Mouse (Mus musculus): ENCODE data around the gene Gsk3a.
A peak's percentile ranks its signal among the peaks of the same experiment; 100 is the strongest.

Gsk3a gene

DNA sequence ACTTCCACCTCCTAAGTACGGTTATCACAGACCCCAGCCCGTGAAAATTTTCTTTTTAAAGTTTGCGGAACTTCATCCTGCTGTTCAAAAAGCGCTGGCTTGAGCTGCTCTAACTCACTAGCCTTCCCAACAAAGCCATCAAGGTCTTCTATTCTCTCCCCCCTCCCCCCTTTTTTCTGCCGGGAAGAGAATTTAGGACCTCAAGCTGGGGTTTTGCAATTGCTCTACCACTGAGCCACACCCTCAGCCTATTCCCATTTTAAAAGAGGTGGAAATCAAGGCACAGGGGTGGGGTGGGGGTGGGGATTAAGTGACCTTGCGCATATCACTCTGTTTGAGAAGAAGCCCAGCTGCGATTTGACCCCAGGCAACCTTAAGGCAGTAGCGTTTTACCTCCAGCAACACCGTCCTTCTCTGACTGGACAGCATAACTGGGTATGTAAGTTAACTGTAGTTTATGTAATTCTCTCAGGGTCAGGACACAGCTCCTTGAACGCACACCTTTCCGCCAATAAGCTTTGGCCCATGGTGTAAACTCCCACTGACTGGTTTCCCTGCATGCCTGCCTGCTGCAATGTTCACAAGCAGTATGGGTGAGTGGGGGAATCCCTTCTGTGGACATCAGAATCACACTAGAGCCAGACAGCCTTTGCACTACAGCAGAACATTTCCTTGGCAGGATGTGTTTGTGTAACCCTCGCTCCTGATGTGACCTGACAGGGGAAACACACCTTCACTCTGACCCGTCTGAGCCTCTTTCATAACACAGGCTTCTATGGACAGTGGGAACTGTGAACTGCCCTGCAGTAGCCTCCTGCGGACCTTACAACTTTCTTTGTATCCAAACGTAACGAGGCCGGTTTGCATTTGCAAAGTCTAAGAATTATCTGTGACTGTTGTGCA lies 26.6 kb upstream of the Gsk3a start:
- no peak for TF ChIP-seq POU5F1 (IDR thresholded peaks at IDR 0.05; ENCODE audit: borderline replicate concordance, low read length)
- TF ChIP-seq NANOG (IDR thresholded peaks at IDR 0.05; ENCODE audit: borderline replicate concordance, low read length) = peak; percentile 68; the same call in 1 of the 2 replicates
- Histone ChIP-seq H3K9me3 (ENCODE audit: low read length) (no peaks in the 10 kb centered on the region), H3K4me3 (replicated peaks; ENCODE audit: low read length) (peak overlapping the region; percentile 48), H3K36me3 (ENCODE audit: insufficient read depth, low read length) (no peaks in the 10 kb centered on the region), H3K4me1 (replicated peaks; ENCODE audit: low read depth, low read length) (peaks cover 61% of the 10 kb centered on the region), H3K27me3 (ENCODE audit: insufficient read depth, low read length) (no peaks in the 10 kb centered on the region)

DNA sequence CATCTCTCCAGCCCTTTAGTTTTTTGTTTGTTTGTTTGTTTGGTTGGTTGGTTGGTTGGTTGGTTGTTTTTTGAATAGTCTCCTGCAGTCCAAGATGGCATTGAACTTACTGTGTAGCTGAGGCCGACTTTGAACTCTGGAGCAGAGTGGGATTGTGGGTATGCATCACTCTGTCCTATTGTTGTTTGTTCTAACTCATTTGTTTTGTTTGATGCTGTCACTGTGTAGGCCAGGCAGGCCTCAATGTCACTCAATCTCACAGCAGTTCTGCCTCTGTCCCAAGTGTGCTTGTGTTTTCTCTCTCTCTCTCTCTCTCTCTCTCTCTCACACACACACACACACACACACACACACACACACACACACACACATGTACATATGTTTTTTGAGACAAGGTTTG lies 24.2 kb upstream of the Gsk3a start:
- H3K27me3 ChIP-seq (ENCODE audit: insufficient read depth, low read length) = no peaks in the 10 kb centered on the region
- H3K9me3 ChIP-seq (ENCODE audit: low read length) = no peaks in the 10 kb centered on the region

DNA sequence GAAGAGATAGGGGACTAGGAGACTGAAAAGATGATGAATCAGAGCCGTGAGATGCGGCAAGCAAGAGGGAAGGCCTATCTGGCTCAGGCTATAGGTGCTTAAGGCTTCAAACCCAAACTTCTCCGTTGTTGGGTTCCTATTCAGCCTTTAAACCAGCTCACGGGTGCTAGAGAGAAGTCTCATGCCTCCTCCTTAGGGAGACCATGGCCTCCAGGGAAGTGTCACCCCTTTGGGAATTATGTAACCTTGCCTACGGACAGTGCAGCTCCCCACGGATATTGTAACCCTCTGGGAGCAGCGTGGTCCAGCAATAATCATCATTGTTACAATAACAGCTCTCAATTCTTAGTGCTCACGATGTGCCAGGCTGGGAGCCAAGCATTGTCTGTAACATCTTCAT lies 14.2 kb upstream of the Gsk3a start:
- Histone ChIP-seq H3K9me3 (ENCODE audit: low read length) (no peaks in the 10 kb centered on the region), H3K27me3 (ENCODE audit: insufficient read depth, low read length) (no peaks in the 10 kb centered on the region), H3K36me3 (ENCODE audit: insufficient read depth, low read length) (peaks cover 18% of the 10 kb centered on the region), H3K4me3 (replicated peaks; ENCODE audit: low read length) (peak overlapping the region; percentile 98), H3K4me1 (replicated peaks; ENCODE audit: low read depth, low read length) (peaks cover 55% of the 10 kb centered on the region)
- TF ChIP-seq NANOG (IDR thresholded peaks at IDR 0.05; ENCODE audit: borderline replicate concordance, low read length) = no peak
- no peak for TF ChIP-seq CTCF (conservative IDR thresholded peaks at IDR 0.05; ENCODE audit: low read length)
- no peak for TF ChIP-seq POU5F1 (IDR thresholded peaks at IDR 0.05; ENCODE audit: borderline replicate concordance, low read length)

More for the DNA sequence above, 24.2 kb upstream of the Gsk3a start:
- Histone ChIP-seq H3K36me3 (ENCODE audit: insufficient read depth, low read length) (no peaks in the 10 kb centered on the region), H3K4me3 (replicated peaks; ENCODE audit: low read length) (no peak overlapping the region), H3K4me1 (replicated peaks; ENCODE audit: low read depth, low read length) (peaks cover 49% of the 10 kb centered on the region)
- TF ChIP-seq CTCF (conservative IDR thresholded peaks at IDR 0.05; ENCODE audit: low read length) (no peak), POU5F1 (IDR thresholded peaks at IDR 0.05; ENCODE audit: borderline replicate concordance, low read length) (no peak)

DNA sequence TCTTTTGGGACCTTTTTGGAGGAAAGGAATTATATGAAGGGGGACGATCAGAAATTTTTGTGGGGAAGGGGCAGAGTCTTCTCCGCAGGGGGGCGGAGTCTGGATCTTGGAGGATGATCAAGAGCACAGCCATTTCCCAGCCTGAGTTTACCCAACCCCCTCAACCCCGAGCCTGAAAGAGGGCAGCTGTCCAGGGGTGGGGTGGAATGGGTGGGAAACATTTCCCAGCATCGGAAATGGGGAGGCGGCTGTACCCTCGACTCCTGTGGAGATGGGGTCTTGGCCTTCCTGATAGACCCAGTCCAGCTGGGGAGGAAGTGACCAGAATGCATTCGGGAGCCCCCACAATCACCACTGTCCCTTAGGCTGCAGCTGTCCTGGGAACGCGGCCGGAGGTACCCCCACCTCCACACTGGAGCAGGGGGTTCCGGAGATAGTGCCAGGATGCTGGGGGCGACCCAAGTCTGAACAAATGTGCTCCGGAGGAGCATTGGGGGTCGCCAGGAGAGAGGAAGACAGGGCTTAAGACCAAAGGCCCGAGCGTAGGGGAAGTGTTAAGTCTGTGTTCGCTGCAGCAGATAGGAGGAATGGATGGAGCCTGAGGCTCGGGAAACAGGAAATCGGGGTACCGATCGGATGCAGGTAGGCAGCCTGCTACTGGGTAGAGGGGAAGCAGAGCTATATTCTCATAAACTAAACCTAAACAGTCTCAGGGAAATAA lies 13.6 kb upstream of the Gsk3a start:
- Histone ChIP-seq H3K27me3 (ENCODE audit: insufficient read depth, low read length) (no peaks in the 10 kb centered on the region), H3K9me3 (ENCODE audit: low read length) (no peaks in the 10 kb centered on the region), H3K4me3 (replicated peaks; ENCODE audit: low read length) (peak overlapping the region; percentile 98), H3K4me1 (replicated peaks; ENCODE audit: low read depth, low read length) (peaks cover 61% of the 10 kb centered on the region), H3K36me3 (ENCODE audit: insufficient read depth, low read length) (peaks cover 24% of the 10 kb centered on the region)
- TF ChIP-seq POU5F1 (IDR thresholded peaks at IDR 0.05; ENCODE audit: borderline replicate concordance, low read length) (no peak), CTCF (conservative IDR thresholded peaks at IDR 0.05; ENCODE audit: low read length) (no peak), NANOG (IDR thresholded peaks at IDR 0.05; ENCODE audit: borderline replicate concordance, low read length) (no peak)

DNA sequence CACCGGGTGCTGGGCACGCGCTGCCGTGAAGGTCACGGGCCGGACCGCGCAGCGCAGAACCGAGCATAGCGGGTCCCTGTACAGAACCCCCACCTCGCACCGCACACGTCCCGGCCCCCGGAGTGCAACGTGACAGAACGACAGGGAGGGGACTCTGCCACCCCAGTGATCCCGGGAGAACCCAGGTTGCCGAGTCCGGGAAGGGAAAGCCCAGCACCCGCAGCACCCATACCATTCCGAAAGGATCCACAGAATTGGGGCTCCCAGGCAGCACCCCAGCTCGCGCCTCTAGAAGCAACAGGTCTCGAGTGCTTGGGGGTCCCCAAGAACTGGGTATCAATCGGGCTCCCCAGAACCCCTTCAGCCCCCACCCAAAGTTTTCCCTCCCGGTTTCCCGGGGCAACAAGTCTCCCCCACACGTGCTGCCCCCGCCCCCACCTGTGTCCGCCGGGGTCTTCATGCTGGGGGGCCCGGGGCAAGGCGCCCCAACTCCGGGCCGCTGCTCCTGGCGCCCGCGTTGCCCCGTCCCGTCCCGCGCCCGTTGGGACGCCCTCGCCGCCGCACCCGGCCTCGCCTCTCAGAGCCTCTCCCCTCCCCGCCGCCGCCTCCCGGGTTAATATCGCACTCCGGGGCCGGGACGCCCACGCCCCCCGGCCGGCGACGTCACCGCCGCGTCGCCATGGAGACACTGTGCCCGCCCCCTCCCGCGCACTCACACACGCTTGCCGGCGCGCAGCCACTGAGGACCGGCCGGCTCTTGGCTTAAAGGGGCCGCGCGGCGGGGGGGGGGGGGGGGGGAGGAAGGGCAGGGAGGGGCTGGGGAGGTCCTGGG lies 12.7 kb upstream of the Gsk3a start, which contains the start of gene Erf:
TSS of gene Erf (minus strand) at position 621 of the 832 bp plus-strand sequence.
- no peaks in the 10 kb centered on the region for H3K27me3 ChIP-seq (ENCODE audit: insufficient read depth, low read length)
- TF ChIP-seq NANOG (IDR thresholded peaks at IDR 0.05; ENCODE audit: borderline replicate concordance, low read length) (no peak), CTCF (conservative IDR thresholded peaks at IDR 0.05; ENCODE audit: low read length) (no peak), POU5F1 (IDR thresholded peaks at IDR 0.05; ENCODE audit: borderline replicate concordance, low read length) (no peak)

DNA sequence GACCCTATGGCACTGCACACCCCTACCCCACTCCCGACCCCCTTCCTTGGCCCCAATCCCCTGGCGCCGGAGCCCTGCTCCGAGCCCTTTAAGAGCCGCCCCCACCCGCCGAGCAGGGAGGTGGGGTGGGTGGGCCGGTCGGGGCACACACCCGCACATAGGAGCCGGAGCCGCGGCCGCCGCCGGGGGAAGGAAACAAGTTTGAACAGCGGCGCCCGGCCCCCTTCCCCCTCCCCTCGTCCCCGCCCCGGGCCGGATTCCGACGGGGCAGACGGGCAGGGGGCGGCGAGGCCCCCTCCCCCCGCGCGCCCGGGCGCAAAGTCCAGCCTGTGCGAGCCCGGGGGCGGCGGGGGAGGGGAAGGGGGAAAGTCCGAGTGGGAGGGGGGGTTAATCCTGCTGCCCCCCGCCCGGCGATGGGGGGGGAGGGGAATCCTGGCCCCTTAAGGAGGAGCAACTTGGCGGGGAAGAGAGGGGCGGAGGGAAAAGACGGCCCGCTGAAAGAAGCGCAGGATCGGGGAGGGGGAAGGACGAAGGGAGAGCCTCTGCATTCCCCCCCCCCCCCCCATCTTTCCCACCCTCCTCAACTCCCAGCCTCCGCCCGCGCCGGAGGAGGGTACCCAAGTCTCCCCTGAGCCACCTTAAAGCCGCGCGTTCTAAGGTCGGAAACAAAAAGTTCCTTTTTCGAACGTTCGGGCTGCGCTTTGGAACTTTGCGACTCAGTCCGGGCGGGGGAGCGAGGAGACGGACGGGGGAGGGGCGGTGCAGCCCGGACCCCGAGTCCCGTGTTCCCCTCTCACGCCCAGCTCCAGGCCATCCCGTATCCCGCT lies 11.9 kb upstream of the Gsk3a start:
- H3K4me3 ChIP-seq (replicated peaks; ENCODE audit: low read length) = peak overlapping the region; percentile 98
- no peaks in the 10 kb centered on the region for H3K9me3 ChIP-seq (ENCODE audit: low read length)
- H3K4me1 ChIP-seq (replicated peaks; ENCODE audit: low read depth, low read length) = peaks cover 69% of the 10 kb centered on the region
- TF ChIP-seq NANOG (IDR thresholded peaks at IDR 0.05; ENCODE audit: borderline replicate concordance, low read length) (no peak), POU5F1 (IDR thresholded peaks at IDR 0.05; ENCODE audit: borderline replicate concordance, low read length) (no peak), CTCF (conservative IDR thresholded peaks at IDR 0.05; ENCODE audit: low read length) (no peak)
- no peaks in the 10 kb centered on the region for H3K27me3 ChIP-seq (ENCODE audit: insufficient read depth, low read length)
- H3K36me3 ChIP-seq (ENCODE audit: insufficient read depth, low read length) = peaks cover 41% of the 10 kb centered on the region

More for the DNA sequence above, 12.7 kb upstream of the Gsk3a start, which contains the start of gene Erf:
- H3K4me1 ChIP-seq (replicated peaks; ENCODE audit: low read depth, low read length) = peaks cover 68% of the 10 kb centered on the region
- H3K36me3 ChIP-seq (ENCODE audit: insufficient read depth, low read length) = peaks cover 33% of the 10 kb centered on the region
- H3K9me3 ChIP-seq (ENCODE audit: low read length) = no peaks in the 10 kb centered on the region
- peak within 1 kb of the TSS; percentile 98 for H3K4me3 ChIP-seq (replicated peaks; ENCODE audit: low read length)

DNA sequence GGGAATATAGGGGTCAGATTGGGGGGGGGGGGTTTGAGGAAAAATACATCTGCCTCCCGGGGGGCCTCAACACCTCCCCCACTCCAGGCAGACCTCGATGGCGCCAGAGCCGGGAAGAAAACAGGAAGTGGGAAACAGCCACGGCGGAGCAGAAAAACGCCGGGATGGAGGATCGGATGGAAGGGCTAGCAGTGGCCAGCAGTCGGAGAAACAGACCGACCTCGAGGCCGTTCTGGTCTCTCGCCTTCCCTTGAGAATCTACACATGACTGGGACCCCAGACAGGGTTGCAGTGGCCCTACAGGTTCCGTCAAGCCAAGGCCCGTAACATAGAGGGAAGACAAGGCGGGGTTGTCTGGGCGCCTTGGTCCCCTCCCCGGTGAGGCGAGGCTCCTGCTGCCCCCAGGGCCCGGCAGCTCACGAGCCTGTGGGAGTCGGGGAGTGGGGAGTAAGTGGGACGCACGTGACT lies 11.2 kb upstream of the Gsk3a start:
- peaks cover 45% of the 10 kb centered on the region for H3K36me3 ChIP-seq (ENCODE audit: insufficient read depth, low read length)
- H3K27me3 ChIP-seq (ENCODE audit: insufficient read depth, low read length) = no peaks in the 10 kb centered on the region
- H3K4me1 ChIP-seq (replicated peaks; ENCODE audit: low read depth, low read length) = peaks cover 68% of the 10 kb centered on the region
- H3K4me3 ChIP-seq (replicated peaks; ENCODE audit: low read length) = peak overlapping the region; percentile 98
- H3K9me3 ChIP-seq (ENCODE audit: low read length) = no peaks in the 10 kb centered on the region
- TF ChIP-seq CTCF (conservative IDR thresholded peaks at IDR 0.05; ENCODE audit: low read length) (no peak), POU5F1 (IDR thresholded peaks at IDR 0.05; ENCODE audit: borderline replicate concordance, low read length) (no peak), NANOG (IDR thresholded peaks at IDR 0.05; ENCODE audit: borderline replicate concordance, low read length) (no peak)

Data from E14TG2a.4 (cell line).